Mouse (Mus musculus) pancreas, adult 10 weeks (tissue): ENCODE measurements around the gene Vmn2r117. TPM values are rescaled to one million over a fixed set of nuclear protein-coding genes. Genes with fewer than 3 reads are reported as not detected.

Experiments
- polyA plus RNA-seq: library from polyadenylated mRNA; stranded (reverse); fragments of 350-450 nt; fragmentation: Illumina TruSeq; extraction: RNeasy Lipid Tissue Mini Kit (QIAGEN cat#74804); gene quantifications from one replicate; pipeline ENCODE4 v1.2.3, GENCODE M21; 2015; ENCODE audit warnings: low read depth, low replicate concordance; ENCODE audit not compliant: insufficient read depth

Gene Vmn2r117
- polyA plus RNA-seq, result not detected

GRCm38 (mm10) chr17:23479599-23479998 is at the start of gene Vmn2r117:
Vmn2r117 (minus strand) TSS chr17:23479699.

Other genes starting within 250 kb of the Vmn2r117 start
- not detected for gene Vmn2r114, start 167.2 kb downstream of the Vmn2r117 start, polyA plus RNA-seq
- not detected for gene Vmn2r115, start 136.0 kb downstream of the Vmn2r117 start, polyA plus RNA-seq
- gene Vmn2r116, start 95.1 kb downstream of the Vmn2r117 start, polyA plus RNA-seq, result not detected
- gene Zfp213, start 84.5 kb upstream of the Vmn2r117 start, polyA plus RNA-seq, result 2.1 TPM
- 4.2 TPM for gene Zfp13, start 119.8 kb upstream of the Vmn2r117 start, polyA plus RNA-seq
- gene Zscan10, start 121.2 kb upstream of the Vmn2r117 start, polyA plus RNA-seq, result not detected
- 0.24 TPM for gene Mmp25, start 165.6 kb upstream of the Vmn2r117 start, polyA plus RNA-seq
- gene Bicdl2, start 180.8 kb upstream of the Vmn2r117 start, polyA plus RNA-seq, result 2.9 TPM
- gene Hcfc1r1, start 193.9 kb upstream of the Vmn2r117 start, polyA plus RNA-seq, result 44.8 TPM
- 3.1 TPM for gene Thoc6, start 194.2 kb upstream of the Vmn2r117 start, polyA plus RNA-seq
- gene Tnfrsf12a, start 197.8 kb upstream of the Vmn2r117 start, polyA plus RNA-seq, result 9.0 TPM
- gene Cldn6, start 199.6 kb upstream of the Vmn2r117 start, polyA plus RNA-seq, result 4.2 TPM
- gene Cldn9, start 204.3 kb upstream of the Vmn2r117 start, polyA plus RNA-seq, result 3.5 TPM
- not detected for gene 1520401A03Rik, start 243.1 kb upstream of the Vmn2r117 start, polyA plus RNA-seq
- 3.3 TPM for gene Pkmyt1, start 246.6 kb upstream of the Vmn2r117 start, polyA plus RNA-seq